Mouse (Mus musculus) testis, adult 2 months (tissue): ENCODE results near the gene Fam208b. TPM values are rescaled to one million over a fixed set of nuclear protein-coding genes. Genes with fewer than 3 reads are reported as not detected.

Experiments used
- H3K27ac ChIP-seq: fragments of 200-500 bp; 2 replicates; pipeline ENCODE4 v1.5.1; 2012; ENCODE audit warnings: low read depth, low read length; ENCODE audit not compliant: control insufficient read depth, insufficient read depth
- H3K27me3 ChIP-seq: fragments of 200-500 bp; 2 replicates; pipeline ENCODE4 v1.6.1; 2012; ENCODE audit warnings: mild to moderate bottlenecking, low read length, moderate library complexity; ENCODE audit not compliant: control insufficient read depth, insufficient read depth
- H3K36me3 ChIP-seq: fragments of 200-500 bp; 2 replicates; pipeline ENCODE4 v1.6.1; 2012; ENCODE audit warnings: mild to moderate bottlenecking, low read length; ENCODE audit not compliant: control insufficient read depth, insufficient read depth
- H3K4me1 ChIP-seq: fragments of 200-500 bp; 2 replicates; pipeline ENCODE4 v1.6.1; 2012; ENCODE audit warnings: low read length; ENCODE audit not compliant: control insufficient read depth, insufficient read depth
- H3K4me3 ChIP-seq: fragments of 200-500 bp; 2 replicates; pipeline ENCODE4 v1.5.1; 2012; ENCODE audit warnings: low read depth, mild to moderate bottlenecking, low read length, moderate library complexity, mixed read lengths; ENCODE audit not compliant: control insufficient read depth
- CTCF ChIP-seq: fragments of 200-500 bp; IDR thresholded peaks from 2 replicates; pipeline ENCODE4 v1.5.1; 2012; ENCODE audit warnings: low read depth, mild to moderate bottlenecking, inconsistent platforms, low read length, moderate library complexity; ENCODE audit not compliant: control insufficient read depth, insufficient read depth, insufficient replicate concordance
- POLR2A ChIP-seq: fragments of 200-500 bp; IDR thresholded peaks from 2 replicates; pipeline ENCODE4 v1.6.1; 2012; ENCODE audit warnings: low read depth, mild to moderate bottlenecking, inconsistent platforms, low read length, moderate library complexity; ENCODE audit not compliant: control insufficient read depth
- polyA plus RNA-seq: library from polyadenylated mRNA; depleted of rRNA; stranded (reverse); fragments of >200 nt; gene quantifications from 2 replicates; pipeline ENCODE4 v1.2.3, GENCODE M21; 2012

Fam208b gene
- polyA plus RNA-seq, 1 experiment, result 25.5 TPM

GRCm38 (mm10) chr13:3627139-3627538 is 16.2 kb upstream of the Fam208b start:
- peaks cover 4% of the 10 kb centered on the region; the same call in 1 of the 2 replicates for H3K4me1 ChIP-seq
- no peaks in the 10 kb centered on the region for H3K27me3 ChIP-seq
- TF ChIP-seq CTCF (no peak), POLR2A (no peak)
- no peak overlapping the region for H3K27ac ChIP-seq
- H3K36me3 ChIP-seq, result no peaks in the 10 kb centered on the region
- peak overlapping the region; percentile 39 for H3K4me3 ChIP-seq

- TF ChIP-seq POLR2A (peak; percentile 48; the same call in 1 of the 2 replicates), CTCF (no peak)
- Histone ChIP-seq H3K27ac (peak overlapping the region; percentile 100), H3K36me3 (no peaks in the 10 kb centered on the region)
Measured at GRCm38 (mm10) chr13:3610118-3610794, 652 bp downstream of the Fam208b start.

GRCm38 (mm10) chr13:3609780-3610117 is 1.2 kb downstream of the Fam208b start:
- Histone ChIP-seq H3K36me3 (no peaks in the 10 kb centered on the region), H3K27me3 (no peaks in the 10 kb centered on the region), H3K4me1 (no peaks in the 10 kb centered on the region; the same call in 1 of the 2 replicates), H3K4me3 (peak overlapping the region; percentile 100), H3K27ac (peak overlapping the region; percentile 100)
- TF ChIP-seq CTCF (no peak), POLR2A (no peak)

More at GRCm38 (mm10) chr13:3610118-3610794, 652 bp downstream of the Fam208b start:
- Histone ChIP-seq H3K4me3 (peak overlapping the region; percentile 100), H3K27me3 (no peaks in the 10 kb centered on the region), H3K4me1 (no peaks in the 10 kb centered on the region; the same call in 1 of the 2 replicates)

GRCm38 (mm10) chr13:3596232-3596631 is 14.7 kb downstream of the Fam208b start:
- no peaks in the 10 kb centered on the region; the same call in 1 of the 2 replicates for H3K36me3 ChIP-seq

DNA sequence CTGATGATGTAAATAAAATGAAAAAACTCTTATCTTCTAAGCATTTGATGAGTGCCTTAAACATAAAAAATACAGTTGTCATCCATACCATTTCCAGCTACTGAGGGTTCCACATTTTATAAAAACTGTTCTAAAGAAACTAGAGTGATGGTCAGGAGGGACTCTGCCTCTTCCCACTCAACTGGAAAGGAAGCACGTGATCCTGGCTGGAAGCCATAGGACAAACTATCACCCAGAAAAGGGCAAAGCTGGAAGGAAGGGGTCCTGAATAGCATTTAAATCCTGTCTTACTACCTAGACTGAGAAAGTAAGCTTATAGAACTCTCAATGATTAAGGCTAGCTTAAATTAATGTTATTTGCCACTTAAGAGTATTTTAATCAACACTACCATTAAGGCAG is 16.6 kb downstream of the Fam208b start:
- TF ChIP-seq POLR2A (no peak), CTCF (no peak)
- no peaks in the 10 kb centered on the region for H3K27me3 ChIP-seq
- H3K4me1 ChIP-seq, result no peaks in the 10 kb centered on the region
- H3K27ac ChIP-seq, result no peak overlapping the region
- H3K36me3 ChIP-seq, result no peaks in the 10 kb centered on the region; the same call in 1 of the 2 replicates
- H3K4me3 ChIP-seq, result no peak overlapping the region

More at GRCm38 (mm10) chr13:3596232-3596631, 14.7 kb downstream of the Fam208b start:
- Histone ChIP-seq H3K4me1 (no peaks in the 10 kb centered on the region), H3K27ac (no peak overlapping the region), H3K27me3 (no peaks in the 10 kb centered on the region), H3K4me3 (no peak overlapping the region)
- TF ChIP-seq POLR2A, result no peak
- no peak for TF ChIP-seq CTCF

GRCm38 (mm10) chr13:3590789-3591188 is 20.1 kb downstream of the Fam208b start:
- TF ChIP-seq POLR2A, result no peak
- TF ChIP-seq CTCF, result no peak
- no peak overlapping the region for H3K27ac ChIP-seq
- no peaks in the 10 kb centered on the region; the same call in 1 of the 2 replicates for H3K36me3 ChIP-seq

DNA sequence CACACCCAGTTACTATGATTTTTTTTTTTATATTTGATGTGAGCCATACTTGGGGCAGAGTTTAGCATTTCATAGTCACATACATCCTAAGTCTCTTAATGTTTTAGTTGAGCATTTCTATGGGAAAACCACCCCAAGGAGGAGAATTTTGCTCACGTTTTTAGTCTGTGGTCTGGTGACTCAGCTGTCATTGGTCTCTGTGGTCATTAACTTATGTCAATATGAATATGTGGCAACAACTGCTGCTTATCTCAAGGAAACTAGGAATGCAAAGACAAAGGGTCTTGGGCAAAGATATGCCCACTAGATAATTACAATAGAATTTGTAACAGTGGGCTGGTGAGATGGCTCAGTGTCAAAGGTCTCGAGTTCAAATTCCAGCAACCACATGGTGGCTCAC is 47.0 kb downstream of the Fam208b start:
- Histone ChIP-seq H3K27ac (no peak overlapping the region), H3K36me3 (no peaks in the 10 kb centered on the region), H3K4me3 (no peak overlapping the region), H3K27me3 (no peaks in the 10 kb centered on the region), H3K4me1 (no peaks in the 10 kb centered on the region)
- no peak for TF ChIP-seq CTCF
- TF ChIP-seq POLR2A, result no peak

More at GRCm38 (mm10) chr13:3590789-3591188, 20.1 kb downstream of the Fam208b start:
- Histone ChIP-seq H3K4me1 (no peaks in the 10 kb centered on the region), H3K4me3 (no peak overlapping the region), H3K27me3 (no peaks in the 10 kb centered on the region)
